Mouse (Mus musculus) kidney, adult 10 weeks (tissue): ENCODE results near the gene Vmn1r88. TPM values are rescaled to one million over a fixed set of nuclear protein-coding genes. Genes with fewer than 3 reads are reported as not detected.

Experiments
- polyA plus RNA-seq: library from polyadenylated mRNA; stranded (reverse); fragments of 350-450 nt; fragmentation: Illumina TruSeq; extraction: RNeasy Lipid Tissue Mini Kit (QIAGEN cat#74804); gene quantifications from one replicate; pipeline ENCODE4 v1.2.3, GENCODE M21; 2014; ENCODE audit warnings: low read depth, low replicate concordance

Vmn1r88 gene
- not detected for polyA plus RNA-seq

DNA sequence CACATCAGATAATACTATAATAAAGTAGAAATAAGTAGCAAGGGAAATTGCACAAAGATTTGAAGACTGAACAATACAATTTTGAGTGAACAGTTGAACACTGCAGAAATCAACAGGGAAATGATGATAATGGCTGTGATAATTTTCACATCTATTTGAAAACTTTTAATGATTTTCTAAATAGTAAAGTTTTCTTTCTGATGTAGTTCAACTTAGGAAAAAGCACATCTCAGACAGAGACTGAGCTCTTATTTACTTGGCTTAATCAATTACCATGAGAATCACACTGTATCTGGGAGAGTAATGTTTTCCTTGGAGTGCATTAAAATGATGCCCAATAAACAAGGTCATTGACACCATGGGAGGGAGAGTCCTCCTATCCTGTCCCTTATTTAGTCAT is at the start of gene Vmn1r88:
Gene Vmn1r88, plus strand, starts transcription at position 301 of the 400 bp plus-strand sequence.

DNA sequence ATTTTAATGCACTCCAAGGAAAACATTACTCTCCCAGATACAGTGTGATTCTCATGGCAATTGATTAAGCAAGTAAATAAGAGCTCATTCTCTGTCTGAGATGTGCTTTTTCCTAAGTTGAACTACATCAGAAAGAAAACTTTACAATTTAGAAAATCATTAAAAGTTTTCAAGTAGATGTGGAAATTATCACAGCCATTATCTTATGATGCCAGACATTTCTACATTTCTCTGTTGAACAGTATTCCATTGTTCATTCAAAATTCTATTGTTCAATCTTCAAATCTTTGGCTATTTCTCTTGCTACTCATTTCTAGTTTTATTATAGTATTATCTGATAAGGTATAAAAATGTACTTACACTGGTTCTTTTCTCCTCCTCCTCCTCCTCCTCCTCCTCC is 39.6 kb upstream of the Vmn1r88 start, which contains the start of gene Vmn1r86:
Gene Vmn1r86, minus strand, starts transcription at position 101 of the 400 bp plus-strand sequence.

DNA sequence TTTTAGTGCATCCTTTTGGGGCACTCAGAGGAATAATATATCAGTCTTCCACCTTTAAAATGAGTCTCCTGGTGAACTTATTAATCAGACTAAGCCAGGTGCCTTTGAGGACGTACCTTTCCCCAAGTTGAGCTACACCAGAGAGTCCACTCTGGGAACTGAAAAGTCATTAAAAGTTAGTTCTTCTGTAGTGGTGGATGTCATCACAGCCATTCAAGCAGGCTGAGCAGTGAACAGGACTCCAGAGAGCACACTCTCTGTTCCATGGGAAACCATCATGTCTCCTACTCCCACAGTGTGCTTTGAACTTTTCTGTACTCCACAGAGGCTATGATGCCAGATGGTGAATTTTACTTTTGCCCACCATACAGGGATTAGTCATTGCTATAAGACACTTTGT is 19.3 kb upstream of the Vmn1r88 start, which contains the start of gene Vmn1r87:
Gene Vmn1r87, minus strand, starts transcription at position 101 of the 400 bp plus-strand sequence.

DNA sequence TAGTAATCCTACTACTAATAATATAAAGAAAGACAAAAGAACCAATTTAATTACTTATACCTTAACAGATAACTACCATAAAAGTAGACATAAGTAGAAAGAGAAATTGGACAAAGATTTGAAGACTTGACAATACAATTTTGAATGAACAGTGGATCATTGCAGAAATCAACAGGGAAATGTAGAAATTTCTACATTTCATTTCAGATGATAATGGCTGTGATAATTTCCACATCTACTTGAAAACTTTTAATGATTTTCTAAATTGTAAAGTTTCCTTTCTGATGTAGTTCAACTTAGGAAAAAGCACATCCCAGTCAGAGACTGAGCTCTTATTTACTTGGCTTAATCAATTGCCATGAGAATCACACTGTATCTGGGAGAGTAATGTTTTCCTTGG is 53.4 kb downstream of the Vmn1r88 start, which contains the start of gene Vmn1r89:
Gene Vmn1r89, plus strand, starts transcription at position 301 of the 400 bp plus-strand sequence.

Other genes starting within 250 kb of the Vmn1r88 start
- gene Rps5, start 237.3 kb upstream of the Vmn1r88 start, polyA plus RNA-seq = 13.9 TPM
- gene Rnf225, start 232.2 kb upstream of the Vmn1r88 start, polyA plus RNA-seq = 0.16 TPM
- gene Zfp324, start 193.7 kb upstream of the Vmn1r88 start, polyA plus RNA-seq = 2.7 TPM
- gene Zfp446, start 181.7 kb upstream of the Vmn1r88 start, polyA plus RNA-seq = 2.0 TPM
- gene Slc27a5, start 161.4 kb upstream of the Vmn1r88 start, polyA plus RNA-seq = not detected
- gene Trim28, start 160.5 kb upstream of the Vmn1r88 start, polyA plus RNA-seq = 13.1 TPM
- gene Zbtb45, start 149.5 kb upstream of the Vmn1r88 start, polyA plus RNA-seq = 0.44 TPM
- 117 TPM for gene Chmp2a, start 124.8 kb upstream of the Vmn1r88 start, polyA plus RNA-seq
- gene Ube2m, start 121.3 kb upstream of the Vmn1r88 start, polyA plus RNA-seq = 64.8 TPM
- gene Mzf1, start 104.8 kb upstream of the Vmn1r88 start, polyA plus RNA-seq = 0.36 TPM
- gene Vmn1r85, start 64.4 kb upstream of the Vmn1r88 start, polyA plus RNA-seq = not detected
- gene Vmn1r86, start 39.7 kb upstream of the Vmn1r88 start, polyA plus RNA-seq = not detected
- not detected for gene Vmn1r87, start 19.4 kb upstream of the Vmn1r88 start, polyA plus RNA-seq
- not detected for gene Vmn1r89, start 53.5 kb downstream of the Vmn1r88 start, polyA plus RNA-seq
- gene Lig1, start 117.7 kb downstream of the Vmn1r88 start, polyA plus RNA-seq = 2.9 TPM
- gene Zswim9, start 119.2 kb downstream of the Vmn1r88 start, polyA plus RNA-seq = 4.9 TPM
- 0.20 TPM for gene Pla2g4c, start 165.1 kb downstream of the Vmn1r88 start, polyA plus RNA-seq
- gene Cabp5, start 238.6 kb downstream of the Vmn1r88 start, polyA plus RNA-seq = not detected